Mouse (Mus musculus) midbrain, embryonic 15.5 days (tissue): Measurements from ENCODE around the gene Cant1. TPM values are rescaled to one million over a fixed set of nuclear protein-coding genes. Genes with fewer than 3 reads are reported as not detected.

Source experiments
- ATAC-seq: fragments of 200-750 bp; cut with Nextera tagmentation; replicated peaks from 2 replicates; pipeline ENCODE4 v1.8.0; 2017; ENCODE audit warnings: moderate TSS enrichment
- H3K27ac ChIP-seq: fragments of 300-500 bp; sonication (generic); 2 replicates; pipeline ENCODE4 v1.5.1; 2015; ENCODE audit warnings: mild to moderate bottlenecking, inconsistent platforms
- H3K27me3 ChIP-seq: fragments of 300-500 bp; sonication (generic); replicated peaks from 2 replicates; pipeline ENCODE4 v1.6.1; 2015; ENCODE audit warnings: inconsistent platforms
- H3K36me3 ChIP-seq: fragments of 300-500 bp; sonication (generic); replicated peaks from 2 replicates; pipeline ENCODE4 v1.6.1; 2015; ENCODE audit warnings: inconsistent platforms
- H3K4me1 ChIP-seq: fragments of 300-500 bp; sonication (generic); 2 replicates; pipeline ENCODE4 v1.6.1; 2015; ENCODE audit warnings: inconsistent platforms
- H3K4me2 ChIP-seq: fragments of 300-500 bp; sonication (generic); 2 replicates; pipeline ENCODE4 v1.6.1; 2015; ENCODE audit warnings: inconsistent platforms, mild to moderate bottlenecking, moderate library complexity
- H3K4me3 ChIP-seq: fragments of 300-500 bp; sonication (generic); 2 replicates; pipeline ENCODE4 v1.5.1; 2015; ENCODE audit warnings: mild to moderate bottlenecking, inconsistent platforms
- H3K9ac ChIP-seq: fragments of 300-500 bp; sonication (generic); 2 replicates; pipeline ENCODE4 v1.6.1; 2015; ENCODE audit warnings: mild to moderate bottlenecking, inconsistent platforms
- H3K9me3 ChIP-seq: fragments of 300-500 bp; sonication (generic); 2 replicates; pipeline ENCODE4 v1.6.1; 2016; ENCODE audit warnings: inconsistent platforms
- WGBS: fragments of 180-500 bp; shearing (Covaris S2); methylation state at CpG from one replicate; pipeline ENCODE4 v1.1.7; 2015; ENCODE audit warnings: mixed read lengths; 5-methylcytosine and 5-hydroxymethylcytosine counted together
- polyA plus RNA-seq: library from polyadenylated mRNA; unstranded; fragments of >200 nt; fragmentation: Nextera tagmentation; extraction: Ambion mirVana; gene quantifications from 2 replicates; pipeline ENCODE4 v1.2.1, GENCODE M21; 2015

Gene Cant1
- polyA plus RNA-seq, 1 experiment from 2014 or later: 30.6 TPM

GRCm38 (mm10) chr11:118375461-118375860, 43.4 kb downstream of the Cant1 start:
- H3K27me3 ChIP-seq: no peaks in the 10 kb centered on the region
- H3K9me3 ChIP-seq: no peaks in the 10 kb centered on the region
- no peak for ATAC-seq
- no peaks in the 10 kb centered on the region for H3K36me3 ChIP-seq
- 83% methylated on average over 8 of the region's 8 CpGs for WGBS
- H3K9ac ChIP-seq: no peak overlapping the region
- H3K4me2 ChIP-seq: no peak overlapping the region
- no peak overlapping the region for H3K27ac ChIP-seq
- no peak overlapping the region for H3K4me3 ChIP-seq
- peaks cover 6% of the 10 kb centered on the region for H3K4me1 ChIP-seq

GRCm38 (mm10) chr11:118375006-118375405, 43.9 kb downstream of the Cant1 start:
- H3K27ac ChIP-seq: no peak overlapping the region
- no peak for ATAC-seq
- H3K4me2 ChIP-seq: no peak overlapping the region
- no peaks in the 10 kb centered on the region for H3K27me3 ChIP-seq
- no peak overlapping the region for H3K4me3 ChIP-seq
- H3K9me3 ChIP-seq: no peaks in the 10 kb centered on the region
- H3K9ac ChIP-seq: no peak overlapping the region
- no peaks in the 10 kb centered on the region for H3K36me3 ChIP-seq
- H3K4me1 ChIP-seq: peaks cover 6% of the 10 kb centered on the region

- H3K4me3 ChIP-seq: no peak overlapping the region
- H3K9ac ChIP-seq: no peak overlapping the region
- WGBS: 69% methylated on average over 5 of the region's 5 CpGs
- H3K4me2 ChIP-seq: no peak overlapping the region
- H3K27ac ChIP-seq: no peak overlapping the region
- H3K9me3 ChIP-seq: no peaks in the 10 kb centered on the region
- peaks cover 6% of the 10 kb centered on the region for H3K4me1 ChIP-seq
- no peaks in the 10 kb centered on the region for H3K36me3 ChIP-seq
- no peaks in the 10 kb centered on the region for H3K27me3 ChIP-seq
- ATAC-seq: no peak
Measured at GRCm38 (mm10) chr11:118374506-118374905, 44.4 kb downstream of the Cant1 start.

GRCm38 (mm10) chr11:118372641-118373040, 46.2 kb downstream of the Cant1 start:
- Histone ChIP-seq H3K27me3 (no peaks in the 10 kb centered on the region), H3K27ac (no peak overlapping the region), H3K9ac (no peak overlapping the region), H3K36me3 (no peaks in the 10 kb centered on the region), H3K4me1 (peaks cover 6% of the 10 kb centered on the region), H3K4me2 (no peak overlapping the region), H3K4me3 (no peak overlapping the region), H3K9me3 (no peaks in the 10 kb centered on the region)
- 49% methylated on average over 7 of the region's 7 CpGs for WGBS
- ATAC-seq: no peak

GRCm38 (mm10) chr11:118371876-118372275, 47.0 kb downstream of the Cant1 start:
- no peaks in the 10 kb centered on the region for H3K27me3 ChIP-seq
- no peak overlapping the region for H3K27ac ChIP-seq
- no peaks in the 10 kb centered on the region for H3K9me3 ChIP-seq
- H3K36me3 ChIP-seq: no peaks in the 10 kb centered on the region
- WGBS: 83% methylated on average over 7 of the region's 7 CpGs
- no peak overlapping the region for H3K9ac ChIP-seq
- peaks cover 6% of the 10 kb centered on the region for H3K4me1 ChIP-seq
- no peak overlapping the region for H3K4me2 ChIP-seq
- no peak for ATAC-seq
- H3K4me3 ChIP-seq: no peak overlapping the region

GRCm38 (mm10) chr11:118369657-118370056, 49.2 kb downstream of the Cant1 start:
- Histone ChIP-seq H3K9me3 (no peaks in the 10 kb centered on the region), H3K4me1 (no peaks in the 10 kb centered on the region)
- no peak for ATAC-seq

GRCm38 (mm10) chr11:118369251-118369650, 49.6 kb downstream of the Cant1 start:
- WGBS: 85% methylated on average over 5 of the region's 5 CpGs
- no peak for ATAC-seq

More at GRCm38 (mm10) chr11:118369657-118370056, 49.2 kb downstream of the Cant1 start:
- H3K27ac ChIP-seq: no peak overlapping the region
- H3K9ac ChIP-seq: no peak overlapping the region
- 80% methylated on average over 8 of the region's 8 CpGs for WGBS
- H3K27me3 ChIP-seq: no peaks in the 10 kb centered on the region
- no peak overlapping the region for H3K4me3 ChIP-seq
- no peak overlapping the region for H3K4me2 ChIP-seq
- no peaks in the 10 kb centered on the region for H3K36me3 ChIP-seq

GRCm38 (mm10) chr11:118368330-118368729, 50.6 kb downstream of the Cant1 start:
- Histone ChIP-seq H3K27me3 (no peaks in the 10 kb centered on the region), H3K9me3 (no peaks in the 10 kb centered on the region), H3K4me1 (peaks cover 4% of the 10 kb centered on the region), H3K4me2 (no peak overlapping the region), H3K27ac (no peak overlapping the region), H3K9ac (no peak overlapping the region), H3K36me3 (no peaks in the 10 kb centered on the region), H3K4me3 (no peak overlapping the region)
- WGBS: 58% methylated on average over 3 of the region's 3 CpGs
- ATAC-seq: no peak

More at GRCm38 (mm10) chr11:118369251-118369650, 49.6 kb downstream of the Cant1 start:
- no peaks in the 10 kb centered on the region for H3K9me3 ChIP-seq
- no peak overlapping the region for H3K4me2 ChIP-seq
- H3K27me3 ChIP-seq: no peaks in the 10 kb centered on the region
- no peaks in the 10 kb centered on the region for H3K4me1 ChIP-seq
- no peaks in the 10 kb centered on the region for H3K36me3 ChIP-seq
- H3K9ac ChIP-seq: no peak overlapping the region
- no peak overlapping the region for H3K27ac ChIP-seq
- no peak overlapping the region for H3K4me3 ChIP-seq

GRCm38 (mm10) chr11:118366559-118366958, 52.3 kb downstream of the Cant1 start:
- Histone ChIP-seq H3K4me2 (no peak overlapping the region), H3K36me3 (no peaks in the 10 kb centered on the region), H3K27me3 (no peaks in the 10 kb centered on the region), H3K27ac (no peak overlapping the region), H3K9me3 (no peaks in the 10 kb centered on the region), H3K4me1 (peaks cover 12% of the 10 kb centered on the region), H3K9ac (no peak overlapping the region), H3K4me3 (no peak overlapping the region)
- no peak for ATAC-seq
- WGBS: 81% methylated on average over 8 of the region's 8 CpGs

GRCm38 (mm10) chr11:118366108-118366507, 52.8 kb downstream of the Cant1 start:
- H3K4me2 ChIP-seq: no peak overlapping the region
- no peak for ATAC-seq
- no peak overlapping the region for H3K27ac ChIP-seq
- H3K4me1 ChIP-seq: peaks cover 12% of the 10 kb centered on the region
- H3K9ac ChIP-seq: no peak overlapping the region
- 79% methylated on average over 3 of the region's 3 CpGs for WGBS
- H3K4me3 ChIP-seq: no peak overlapping the region
- H3K36me3 ChIP-seq: no peaks in the 10 kb centered on the region
- H3K9me3 ChIP-seq: no peaks in the 10 kb centered on the region
- H3K27me3 ChIP-seq: no peaks in the 10 kb centered on the region

GRCm38 (mm10) chr11:118365171-118365570, 53.7 kb downstream of the Cant1 start:
- no peak for ATAC-seq
- no peaks in the 10 kb centered on the region for H3K27me3 ChIP-seq
- H3K4me1 ChIP-seq: peaks cover 12% of the 10 kb centered on the region
- H3K9me3 ChIP-seq: no peaks in the 10 kb centered on the region
- H3K36me3 ChIP-seq: no peaks in the 10 kb centered on the region
- H3K4me3 ChIP-seq: no peak overlapping the region
- no peak overlapping the region for H3K27ac ChIP-seq
- no peak overlapping the region for H3K9ac ChIP-seq
- no peak overlapping the region for H3K4me2 ChIP-seq
- 85% methylated on average over 7 of the region's 7 CpGs for WGBS

- no peaks in the 10 kb centered on the region for H3K27me3 ChIP-seq
- no peaks in the 10 kb centered on the region for H3K9me3 ChIP-seq
- H3K4me2 ChIP-seq: no peak overlapping the region
- no peak for ATAC-seq
- H3K36me3 ChIP-seq: no peaks in the 10 kb centered on the region
- H3K4me3 ChIP-seq: no peak overlapping the region
- H3K27ac ChIP-seq: no peak overlapping the region
- peaks cover 12% of the 10 kb centered on the region for H3K4me1 ChIP-seq
- H3K9ac ChIP-seq: no peak overlapping the region
- WGBS: 82% methylated on average over 4 of the region's 4 CpGs
Measured at GRCm38 (mm10) chr11:118364021-118364420, 54.9 kb downstream of the Cant1 start.

- H3K9ac ChIP-seq: no peak overlapping the region
- no peaks in the 10 kb centered on the region for H3K27me3 ChIP-seq
- no peak; the same call in 1 of the 2 replicates for ATAC-seq
- WGBS: 7% methylated on average over 8 of the region's 8 CpGs
- no peaks in the 10 kb centered on the region for H3K9me3 ChIP-seq
- peaks cover 12% of the 10 kb centered on the region for H3K4me1 ChIP-seq
- no peaks in the 10 kb centered on the region for H3K36me3 ChIP-seq
- H3K4me3 ChIP-seq: no peak overlapping the region
- H3K27ac ChIP-seq: no peak overlapping the region
- H3K4me2 ChIP-seq: peak overlapping the region; percentile 20; the same call in 1 of the 2 replicates
Measured at GRCm38 (mm10) chr11:118362971-118363518, 55.8 kb downstream of the Cant1 start.
